Mouse (Mus musculus) lung, adult 2 months (tissue): ENCODE measurements around the gene Timeless.

Source experiments
- CTCF ChIP-seq: fragments of 200-500 bp; IDR thresholded peaks from 2 replicates; pipeline ENCODE4 v1.5.1; 2011; ENCODE audit warnings: mild to moderate bottlenecking, low read length, control low read depth; ENCODE audit not compliant: insufficient read depth
- POLR2A ChIP-seq: fragments of 200-500 bp; IDR thresholded peaks from 2 replicates; pipeline ENCODE4 v1.6.1; 2011; ENCODE audit warnings: low read depth, mild to moderate bottlenecking, control low read depth, low read length, borderline replicate concordance; ENCODE audit errors: extremely low read depth

GRCm38 (mm10) chr10:128208326-128208725, 23.5 kb upstream of the Timeless start:
- TF ChIP-seq CTCF (no peak), POLR2A (no peak)
